Mouse (Mus musculus) myocyte (in vitro differentiated cells): ENCODE measurements around the gene Dcakd.
A peak's percentile ranks its signal among the peaks of the same experiment; 100 is the strongest.

Source experiments
- CEBPB ChIP-seq: IDR thresholded peaks from 2 replicates; pipeline ENCODE4 v1.6.1; 2011; ENCODE audit warnings: mild to moderate bottlenecking, moderate library complexity; ENCODE audit not compliant: poor library complexity, insufficient read depth, severe bottlenecking
- E2F4 ChIP-seq: IDR thresholded peaks from one replicate; pipeline ENCODE4 v1.6.1; 2011; ENCODE audit warnings: mild to moderate bottlenecking, control low read depth, moderate library complexity; ENCODE audit not compliant: insufficient read depth
- MAX ChIP-seq: IDR thresholded peaks from one replicate; pipeline ENCODE4 v1.6.1; 2011; ENCODE audit warnings: low read depth, mild to moderate bottlenecking, control low read depth
- MYOD1 ChIP-seq, 3 experiments: IDR thresholded peaks; one replicate each; pipeline ENCODE4 v1.6.1; 2011; ENCODE audit warnings: control low read depth in 2 of 3, low read depth in 2 of 3, mild to moderate bottlenecking in 2 of 3, moderate library complexity in 1 of 3; ENCODE audit not compliant: insufficient read length in 2 of 3, control insufficient read depth in 1 of 3
- MYOG ChIP-seq, 3 experiments: IDR thresholded peaks; one replicate each; pipeline ENCODE4 v1.6.1; 2011; ENCODE audit warnings: control low read depth in 2 of 3, low read depth in 2 of 3, mild to moderate bottlenecking in 2 of 3; ENCODE audit not compliant: insufficient read length in 2 of 3, control insufficient read depth in 1 of 3, insufficient read depth in 1 of 3
- POLR2A ChIP-seq: IDR thresholded peaks from one replicate; pipeline ENCODE4 v1.6.1; 2011; ENCODE audit warnings: low read depth, mild to moderate bottlenecking, control low read depth, moderate library complexity; ENCODE audit not compliant: insufficient read length
- POLR2AphosphoS2 ChIP-seq: IDR thresholded peaks from one replicate; pipeline ENCODE4 v1.6.1; 2011; ENCODE audit warnings: low read depth, control low read depth; ENCODE audit not compliant: insufficient read length
- SRF ChIP-seq: IDR thresholded peaks from one replicate; pipeline ENCODE4 v1.6.1; 2011; ENCODE audit warnings: low read depth; ENCODE audit not compliant: control insufficient read depth, insufficient read length
- TCF12 ChIP-seq: IDR thresholded peaks from one replicate; pipeline ENCODE4 v1.6.1; 2011; ENCODE audit warnings: mild to moderate bottlenecking, control low read depth; ENCODE audit not compliant: poor library complexity, insufficient read depth, severe bottlenecking
- USF1 ChIP-seq: IDR thresholded peaks from one replicate; pipeline ENCODE4 v1.6.1; 2011; ENCODE audit warnings: low read depth, mild to moderate bottlenecking, control low read depth, moderate library complexity

DNA sequence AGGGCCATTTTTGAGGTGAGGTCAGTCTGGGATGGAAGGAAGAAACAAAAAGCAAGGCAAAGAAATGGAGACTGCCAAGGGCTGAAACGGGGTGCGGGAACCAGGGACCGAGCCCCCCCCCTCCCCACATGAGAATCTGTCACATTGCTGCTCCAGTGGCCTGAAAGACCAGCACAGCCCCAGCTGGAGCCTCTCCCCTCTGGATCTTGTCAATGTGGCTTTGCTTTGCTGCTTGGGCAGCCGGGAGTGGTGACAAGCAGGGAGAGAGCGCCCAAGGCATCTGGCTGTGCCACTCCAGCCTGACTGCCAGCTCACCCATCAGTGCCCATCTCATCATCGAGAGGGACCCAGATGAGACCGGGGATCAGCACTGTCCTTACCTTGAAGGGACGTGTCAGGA, 70.4 kb downstream of the Dcakd start:
- TF ChIP-seq USF1 (no peak), POLR2A (no peak), SRF (no peak), MYOD1 (IDR thresholded peaks at IDR 0.05; ENCODE audit: control insufficient read depth in 1 of 3, insufficient read length in 2 of 3, low read depth in 2 of 3) (peak in 1 of 3 experiments; percentile 18), POLR2AphosphoS2 (no peak), MAX (no peak), MYOG (IDR thresholded peaks at IDR 0.05; ENCODE audit: control insufficient read depth in 1 of 3, insufficient read depth in 1 of 3, insufficient read length in 2 of 3, low read depth in 2 of 3) (no peak), E2F4 (no peak), TCF12 (no peak), CEBPB (no peak)
